Mouse (Mus musculus) midbrain, embryonic 14.5 days (tissue): ENCODE measurements around the gene Ugt1a2. TPM values are rescaled to one million over a fixed set of nuclear protein-coding genes. Genes with fewer than 3 reads are reported as not detected.
"Not testable (repeated sequence)": the region's sequence is repeated elsewhere in the genome, so short reads cannot be mapped to it uniquely, and the experiment has no call there.

Experiments
- ATAC-seq: fragments of 200-750 bp; cut with Nextera tagmentation; 2 replicates; pipeline ENCODE4 v1.8.0; 2017; ENCODE audit warnings: moderate number of reproducible peaks, moderate library complexity; ENCODE audit not compliant: low FRiP score, low TSS enrichment
- DNase-seq: peaks from one replicate; pipeline ENCODE4 v3.0.0-alpha.2; 2015
- H3K27ac ChIP-seq: fragments of 300-500 bp; sonication (generic); replicated peaks from 2 replicates; pipeline ENCODE4 v1.5.1; 2014; ENCODE audit warnings: mild to moderate bottlenecking, low read depth, low read length, moderate library complexity
- H3K27me3 ChIP-seq: fragments of 300-500 bp; sonication (generic); 2 replicates; pipeline ENCODE4 v1.6.1; 2014; ENCODE audit warnings: low read length, control low read depth, mixed read lengths; ENCODE audit not compliant: control insufficient read depth, insufficient read depth
- H3K36me3 ChIP-seq: fragments of 300-500 bp; sonication (generic); 2 replicates; pipeline ENCODE4 v1.6.1; 2014; ENCODE audit warnings: low read length, control low read depth; ENCODE audit not compliant: control insufficient read depth, insufficient read depth
- H3K4me1 ChIP-seq: fragments of 300-500 bp; sonication (generic); 2 replicates; pipeline ENCODE4 v1.6.1; 2014; ENCODE audit warnings: mild to moderate bottlenecking, antibody characterized with exemption, low read length, control low read depth; ENCODE audit not compliant: control insufficient read depth, insufficient read depth
- H3K4me2 ChIP-seq: fragments of 300-500 bp; sonication (generic); 2 replicates; pipeline ENCODE4 v1.6.1; 2014; ENCODE audit warnings: mild to moderate bottlenecking, low read length, moderate library complexity
- H3K4me3 ChIP-seq: fragments of 300-500 bp; sonication (generic); replicated peaks from 2 replicates; pipeline ENCODE4 v1.5.1; 2014; ENCODE audit warnings: low read depth, low read length
- H3K9ac ChIP-seq: fragments of 300-500 bp; sonication (generic); replicated peaks from 2 replicates; pipeline ENCODE4 v1.6.1; 2014; ENCODE audit warnings: mild to moderate bottlenecking, low read length, moderate library complexity
- H3K9me3 ChIP-seq: fragments of 300-500 bp; sonication (generic); 2 replicates; pipeline ENCODE4 v1.6.1; 2016; ENCODE audit warnings: low read length, control low read depth, mixed read lengths; ENCODE audit not compliant: control insufficient read depth
- WGBS: fragments of 180-500 bp; shearing (Covaris S2); extraction: QIAGEN DNeasy Blood & Tissue Kit; methylation state at CpG from one replicate; pipeline ENCODE4 v1.1.7; 2014; 5-methylcytosine and 5-hydroxymethylcytosine counted together
- polyA plus RNA-seq: library from polyadenylated mRNA; unstranded; fragments of >200 nt; fragmentation: Nextera tagmentation; extraction: Ambion mirVana; gene quantifications from 2 replicates; pipeline ENCODE4 v1.2.1, GENCODE M21; 2014

Ugt1a2 gene
- polyA plus RNA-seq, 1 experiment from 2014 or later = not detected

GRCm38 (mm10) chr1:88223011-88223515 lies 22.7 kb downstream of the Ugt1a2 start:
- DNase-seq, ATAC-seq: not testable (repeated sequence)

DNA sequence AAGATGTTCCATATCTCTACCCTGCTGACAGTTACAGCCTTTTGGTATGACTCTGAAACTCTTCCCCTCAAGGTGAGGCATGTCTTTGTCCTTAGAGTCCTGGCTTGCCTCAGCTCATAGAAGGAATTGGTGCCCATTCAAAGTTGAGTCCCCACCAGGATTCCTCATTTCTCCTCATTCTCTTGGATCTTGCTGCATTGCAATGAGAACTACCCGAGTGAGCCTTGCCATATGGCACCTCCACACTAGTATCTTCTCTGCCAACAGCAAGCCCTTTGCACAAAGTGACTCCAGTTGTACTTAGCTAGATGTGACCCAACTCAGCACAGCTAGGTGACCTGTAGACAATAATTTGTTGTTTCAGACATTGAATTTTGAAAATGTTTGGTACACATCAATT lies 23.2 kb downstream of the Ugt1a2 start:
- Histone ChIP-seq H3K4me2 (no peak overlapping the region), H3K27ac (no peak overlapping the region), H3K36me3 (no peaks in the 10 kb centered on the region), H3K4me3 (no peak overlapping the region), H3K9ac (no peak overlapping the region), H3K9me3 (peaks cover 41% of the 10 kb centered on the region), H3K27me3 (no peaks in the 10 kb centered on the region), H3K4me1 (no peaks in the 10 kb centered on the region)
- ATAC-seq (no peak), DNase-seq (no peak)
- WGBS = 51% methylated on average over 1 of the region's 1 CpGs

More at GRCm38 (mm10) chr1:88223011-88223515, 22.7 kb downstream of the Ugt1a2 start:
- not testable (repeated sequence) for H3K4me3 ChIP-seq, H3K27me3 ChIP-seq, H3K4me1 ChIP-seq, H3K9ac ChIP-seq, H3K27ac ChIP-seq, H3K4me2 ChIP-seq, H3K36me3 ChIP-seq
- peaks cover 36% of the 10 kb centered on the region for H3K9me3 ChIP-seq

DNA sequence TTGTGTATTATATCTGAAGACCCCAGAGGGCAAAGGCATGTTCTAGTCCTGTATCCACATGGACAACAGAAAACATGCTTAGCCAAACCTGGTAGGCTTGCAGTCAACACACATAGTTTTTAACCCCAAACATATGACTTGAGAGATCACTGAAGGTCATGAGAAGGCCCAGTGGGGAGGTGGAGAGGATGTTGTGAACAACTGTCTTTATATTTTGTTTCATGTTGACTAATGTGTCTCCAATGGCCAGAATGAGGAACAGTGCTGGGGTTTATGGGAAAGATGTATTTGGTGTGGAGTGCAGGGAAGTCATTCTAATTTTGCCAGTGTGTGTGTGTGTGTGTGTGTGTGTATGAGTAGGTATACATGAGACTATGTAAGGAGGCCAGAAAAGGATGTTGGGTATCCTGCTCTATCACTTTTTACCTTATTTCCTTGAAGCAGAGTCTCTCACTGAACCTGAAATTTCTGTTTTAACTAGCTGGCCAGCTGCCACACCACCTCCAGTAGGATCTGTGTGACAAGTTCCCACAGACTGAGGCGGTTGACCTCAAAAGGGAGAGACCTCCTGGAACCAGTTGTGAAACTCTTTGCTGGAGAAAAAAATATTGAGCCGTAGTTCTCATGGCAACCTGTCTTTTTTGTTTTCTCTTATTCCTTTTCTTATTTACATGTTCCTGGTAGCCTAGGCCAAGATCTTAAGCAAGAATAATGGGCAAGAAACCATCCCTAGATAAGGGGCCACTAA lies 23.8 kb downstream of the Ugt1a2 start:
- H3K4me2 ChIP-seq = no peak overlapping the region
- peaks cover 47% of the 10 kb centered on the region for H3K9me3 ChIP-seq
- H3K4me3 ChIP-seq = no peak overlapping the region
- H3K27me3 ChIP-seq = no peaks in the 10 kb centered on the region
- DNase-seq (no peak), ATAC-seq (no peak)
- no peak overlapping the region for H3K27ac ChIP-seq
- WGBS = 70% methylated on average over 2 of the region's 2 CpGs
- no peaks in the 10 kb centered on the region for H3K4me1 ChIP-seq
- H3K36me3 ChIP-seq = no peaks in the 10 kb centered on the region
- H3K9ac ChIP-seq = no peak overlapping the region

DNA sequence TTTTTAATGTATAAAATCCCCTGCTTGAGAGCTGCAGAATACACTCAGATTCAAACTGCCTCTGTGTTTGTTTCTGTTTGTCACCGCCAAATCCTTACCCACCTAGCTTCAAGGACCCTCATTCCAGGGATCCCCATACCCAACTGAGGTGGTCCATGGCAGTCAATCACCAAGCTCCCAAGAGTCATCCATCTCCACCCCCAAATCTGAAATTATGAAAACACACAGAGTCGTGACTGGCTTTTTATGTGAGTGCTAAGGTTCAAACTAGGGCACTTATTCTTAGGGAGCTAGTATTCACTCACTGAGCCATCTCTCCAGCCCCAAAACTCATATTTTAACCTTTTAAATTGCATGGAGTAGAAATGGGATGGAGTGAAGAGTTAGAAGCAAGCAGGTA lies 24.9 kb downstream of the Ugt1a2 start:
- not testable (repeated sequence) for H3K4me1 ChIP-seq, H3K27ac ChIP-seq, H3K9ac ChIP-seq, ATAC-seq, H3K4me3 ChIP-seq, H3K27me3 ChIP-seq, DNase-seq, H3K36me3 ChIP-seq, H3K4me2 ChIP-seq
- H3K9me3 ChIP-seq = peaks cover 58% of the 10 kb centered on the region
- 42% methylated on average over 2 of the region's 2 CpGs for WGBS

GRCm38 (mm10) chr1:88225741-88226140 lies 25.3 kb downstream of the Ugt1a2 start:
- H3K9ac ChIP-seq = no peak overlapping the region
- ATAC-seq = no peak
- no peaks in the 10 kb centered on the region for H3K36me3 ChIP-seq

GRCm38 (mm10) chr1:88226670-88227379 lies 26.4 kb downstream of the Ugt1a2 start, which contains the start of gene Mroh2a:
Gene Mroh2a (plus strand): TSS chr1:88226986.
- DNase-seq (no peak), ATAC-seq (no peak)
- Histone ChIP-seq H3K4me3 (no peak within 1 kb of the TSS), H3K36me3 (no peaks in the 10 kb centered on the region), H3K27ac (no peak within 1 kb of the TSS), H3K9ac (no peak within 1 kb of the TSS), H3K27me3 (no peaks in the 10 kb centered on the region), H3K4me1 (no peaks in the 10 kb centered on the region), H3K9me3 (peaks cover 74% of the 10 kb centered on the region), H3K4me2 (no peak within 1 kb of the TSS)
- WGBS = 57% methylated on average over 5 of the region's 5 CpGs

More at GRCm38 (mm10) chr1:88225741-88226140, 25.3 kb downstream of the Ugt1a2 start:
- Histone ChIP-seq H3K27me3 (no peaks in the 10 kb centered on the region), H3K4me2 (no peak overlapping the region), H3K9me3 (peaks cover 63% of the 10 kb centered on the region), H3K4me3 (no peak overlapping the region), H3K27ac (no peak overlapping the region), H3K4me1 (no peaks in the 10 kb centered on the region)
- no peak for DNase-seq

DNA sequence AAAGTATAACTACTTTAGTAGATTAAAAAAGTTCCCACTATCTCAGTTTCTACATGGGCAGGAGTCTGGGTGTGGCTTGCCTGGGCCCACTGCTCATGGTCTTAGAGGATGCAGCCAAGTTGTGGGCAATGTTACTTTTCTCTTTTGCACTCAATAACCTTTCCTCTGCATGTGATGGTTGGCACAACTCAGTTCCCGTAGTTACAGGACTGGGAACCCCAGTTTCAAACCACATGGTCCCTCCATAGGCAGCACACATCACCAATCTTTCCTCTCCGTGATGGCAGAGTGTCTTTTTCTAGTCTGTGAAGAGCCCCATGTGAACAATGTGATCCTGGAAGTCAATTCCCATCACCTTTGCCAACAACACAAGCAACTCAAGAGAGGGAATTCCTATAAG lies 27.1 kb downstream of the Ugt1a2 start:
- Histone ChIP-seq H3K9me3 (peaks cover 75% of the 10 kb centered on the region), H3K4me2 (no peak overlapping the region), H3K27me3 (no peaks in the 10 kb centered on the region), H3K36me3 (no peaks in the 10 kb centered on the region), H3K9ac (no peak overlapping the region), H3K4me1 (no peaks in the 10 kb centered on the region), H3K4me3 (no peak overlapping the region), H3K27ac (no peak overlapping the region)
- 61% methylated on average over 2 of the region's 2 CpGs for WGBS
- no peak for ATAC-seq
- no peak for DNase-seq

GRCm38 (mm10) chr1:88228121-88228520 lies 27.7 kb downstream of the Ugt1a2 start:
- WGBS = 73% methylated on average over 7 of the region's 7 CpGs
- Histone ChIP-seq H3K27ac (no peak overlapping the region), H3K9ac (no peak overlapping the region), H3K9me3 (peaks cover 79% of the 10 kb centered on the region), H3K4me2 (no peak overlapping the region), H3K4me1 (no peaks in the 10 kb centered on the region), H3K4me3 (no peak overlapping the region), H3K27me3 (no peaks in the 10 kb centered on the region), H3K36me3 (no peaks in the 10 kb centered on the region)
- DNase-seq (no peak), ATAC-seq (no peak)
